Mouse (Mus musculus): Measurements from ENCODE around the gene Gm4792. TPM values are rescaled to one million over a fixed set of nuclear protein-coding genes. Genes with fewer than 3 reads are reported as not detected.

The Gm4792 gene
- total and polyA plus RNA-seq, 3 experiments = not detected

DNA sequence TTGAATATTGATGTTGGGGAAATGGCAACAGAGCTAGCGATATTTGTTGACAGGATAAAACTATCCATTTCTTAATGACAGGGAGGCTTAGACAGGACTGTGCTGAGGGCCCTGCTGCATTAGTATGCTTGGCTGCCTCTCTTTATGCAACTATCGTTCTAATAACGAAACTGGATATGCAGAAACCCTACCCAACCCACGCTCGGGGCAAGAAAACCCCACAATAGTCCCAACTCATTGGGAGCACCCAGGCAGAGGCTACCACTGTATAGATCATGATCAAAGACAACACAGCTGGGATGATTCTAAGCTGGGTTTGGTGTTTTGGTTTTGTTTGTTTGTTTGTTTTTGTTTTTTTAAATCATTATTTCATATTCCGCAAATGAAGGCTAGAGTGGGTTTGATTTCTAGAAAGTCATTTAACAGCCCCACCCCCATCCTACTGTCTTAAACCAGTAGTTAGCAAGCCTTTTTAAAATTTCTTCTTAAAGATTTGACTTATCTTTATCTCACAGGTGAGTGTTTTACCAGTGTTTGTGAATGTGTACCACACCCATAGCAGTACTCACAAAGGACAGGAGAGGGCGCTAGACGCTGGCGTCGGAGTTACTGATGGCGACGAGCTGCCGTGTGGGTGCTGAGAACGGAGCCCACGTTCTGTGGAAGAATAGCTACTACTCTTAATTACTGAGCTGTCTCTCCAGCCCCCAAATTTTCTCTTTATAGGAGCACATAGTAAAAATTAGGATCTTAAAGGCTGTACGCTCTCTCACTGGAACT lies 34.0 kb upstream of the Gm4792 start:
- TF ChIP-seq GATA2 (IDR thresholded peaks at IDR 0.05; ENCODE audit: borderline replicate concordance, low read depth, low read length) (no peak), CTCF (IDR thresholded peaks at IDR 0.05; ENCODE audit: low read depth, low read length) (0 out of 2 replicates have a peak, but pooled peaks have one; percentile 14)
- no peaks in the 10 kb centered on the region for H3K4me1 ChIP-seq (ENCODE audit: insufficient read depth, low read depth, low read length)
- no peaks in the 10 kb centered on the region for H3K27me3 ChIP-seq (ENCODE audit: insufficient read depth, low read length)
- ATAC-seq (ENCODE audit: extremely low read depth, insufficient number of reproducible peaks, low FRiP score, poor library complexity, severe bottlenecking) (no peak), DNase-seq (ENCODE audit: low spot score) (no peak)
- no peak overlapping the region for H3K4me3 ChIP-seq (ENCODE audit: low read depth, low read length)
- H3K9me3 ChIP-seq (replicated peaks) = no peaks in the 10 kb centered on the region
- H3K36me3 ChIP-seq (replicated peaks) = no peaks in the 10 kb centered on the region

DNA sequence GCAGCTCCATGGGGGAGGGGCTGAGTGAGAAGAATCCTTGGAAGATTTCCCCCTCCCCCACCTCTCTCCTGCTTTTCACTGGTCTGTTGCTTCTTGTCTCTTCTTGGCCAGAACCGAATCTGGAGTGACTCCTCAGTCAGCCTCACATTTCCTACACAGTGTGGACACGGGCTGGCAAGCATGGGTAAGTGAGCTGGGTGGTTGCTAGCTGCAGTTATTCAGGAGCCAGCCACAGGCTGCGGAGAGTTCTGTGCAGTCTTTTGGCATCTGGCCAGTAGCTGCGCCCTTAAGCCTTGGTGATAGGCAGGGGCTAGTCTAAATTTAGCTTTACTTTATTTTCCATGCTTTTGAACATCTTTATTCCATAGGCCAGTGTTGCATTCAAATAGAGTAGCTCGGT lies 31.5 kb upstream of the Gm4792 start:
- DNase-seq (ENCODE audit: low spot score) (no peak), ATAC-seq (ENCODE audit: extremely low read depth, insufficient number of reproducible peaks, low FRiP score, poor library complexity, severe bottlenecking) (no peak)
- no peak overlapping the region for H3K4me3 ChIP-seq (ENCODE audit: low read depth, low read length)
- TF ChIP-seq GATA1 (IDR thresholded peaks at IDR 0.05; ENCODE audit: borderline replicate concordance, low read length) = no peak
- no peak for TF ChIP-seq CTCF (IDR thresholded peaks at IDR 0.05; ENCODE audit: low read depth, low read length)
- TF ChIP-seq GATA2 (IDR thresholded peaks at IDR 0.05; ENCODE audit: borderline replicate concordance, low read depth, low read length) = no peak
- TF ChIP-seq TAL1 (conservative IDR thresholded peaks at IDR 0.05; ENCODE audit: low read depth, low read length) = no peak
- no peak for TF ChIP-seq POLR2AphosphoS5 (IDR thresholded peaks at IDR 0.05; ENCODE audit: insufficient replicate concordance, low read depth, low read length)
- no peaks in the 10 kb centered on the region for H3K4me1 ChIP-seq (ENCODE audit: insufficient read depth, low read depth, low read length)
- no peaks in the 10 kb centered on the region for H3K36me3 ChIP-seq (replicated peaks)
- H3K9me3 ChIP-seq (replicated peaks) = peaks cover 3% of the 10 kb centered on the region; the same call in 1 of the 2 replicates
- H3K27me3 ChIP-seq (ENCODE audit: insufficient read depth, low read length) = no peaks in the 10 kb centered on the region

DNA sequence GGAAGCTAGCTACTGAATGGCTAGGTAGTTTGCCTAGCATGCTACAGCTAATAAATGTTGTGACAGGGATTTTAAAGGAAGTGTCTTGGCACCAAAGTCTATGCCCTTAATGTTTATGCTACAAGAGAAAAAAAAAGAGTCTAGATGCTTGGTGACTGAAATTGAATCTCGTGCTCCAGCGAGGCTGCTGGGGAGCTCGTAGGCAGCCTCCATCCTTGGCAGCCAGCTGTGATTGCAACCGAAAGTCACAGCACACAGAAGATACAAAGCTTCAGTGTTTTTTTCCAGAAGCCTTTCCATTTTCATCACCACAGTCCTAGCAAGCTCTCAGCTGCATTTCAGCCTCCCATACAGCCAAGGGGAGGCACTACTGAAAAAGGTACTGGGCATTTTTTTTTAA lies 20.1 kb upstream of the Gm4792 start:
- Histone ChIP-seq H3K4me3 (ENCODE audit: low read depth, low read length) (no peak overlapping the region), H3K27me3 (ENCODE audit: insufficient read depth, low read length) (0 out of 2 replicates have a peak, but pooled peaks cover 3% of the 10 kb centered on the region), H3K4me1 (ENCODE audit: insufficient read depth, low read depth, low read length) (no peaks in the 10 kb centered on the region), H3K9me3 (replicated peaks) (no peaks in the 10 kb centered on the region), H3K36me3 (replicated peaks) (no peaks in the 10 kb centered on the region)
- TF ChIP-seq TAL1 (conservative IDR thresholded peaks at IDR 0.05; ENCODE audit: low read depth, low read length) (no peak), CTCF (IDR thresholded peaks at IDR 0.05; ENCODE audit: low read depth, low read length) (no peak), GATA1 (IDR thresholded peaks at IDR 0.05; ENCODE audit: borderline replicate concordance, low read length) (no peak), POLR2AphosphoS5 (IDR thresholded peaks at IDR 0.05; ENCODE audit: insufficient replicate concordance, low read depth, low read length) (no peak), GATA2 (IDR thresholded peaks at IDR 0.05; ENCODE audit: borderline replicate concordance, low read depth, low read length) (no peak)
- no peak for DNase-seq (ENCODE audit: low spot score)
- no peak for ATAC-seq (ENCODE audit: extremely low read depth, insufficient number of reproducible peaks, low FRiP score, poor library complexity, severe bottlenecking)

GRCm38 (mm10) chr10:94313146-94313545 lies 14.6 kb upstream of the Gm4792 start:
- H3K9me3 ChIP-seq (replicated peaks) = no peaks in the 10 kb centered on the region
- TF ChIP-seq GATA2 (IDR thresholded peaks at IDR 0.05; ENCODE audit: borderline replicate concordance, low read depth, low read length) (no peak), TAL1 (conservative IDR thresholded peaks at IDR 0.05; ENCODE audit: low read depth, low read length) (no peak), CTCF (IDR thresholded peaks at IDR 0.05; ENCODE audit: low read depth, low read length) (no peak), GATA1 (IDR thresholded peaks at IDR 0.05; ENCODE audit: borderline replicate concordance, low read length) (no peak), POLR2AphosphoS5 (IDR thresholded peaks at IDR 0.05; ENCODE audit: insufficient replicate concordance, low read depth, low read length) (no peak)
- DNase-seq (ENCODE audit: low spot score) = no peak
- no peaks in the 10 kb centered on the region for H3K27me3 ChIP-seq (ENCODE audit: insufficient read depth, low read length)
- H3K4me3 ChIP-seq (ENCODE audit: low read depth, low read length) = no peak overlapping the region
- no peak for ATAC-seq (ENCODE audit: extremely low read depth, insufficient number of reproducible peaks, low FRiP score, poor library complexity, severe bottlenecking)
- no peaks in the 10 kb centered on the region for H3K36me3 ChIP-seq (replicated peaks)
- H3K4me1 ChIP-seq (ENCODE audit: insufficient read depth, low read depth, low read length) = no peaks in the 10 kb centered on the region

- TF ChIP-seq POLR2AphosphoS5 (IDR thresholded peaks at IDR 0.05; ENCODE audit: insufficient replicate concordance, low read depth, low read length) (no peak), CTCF (IDR thresholded peaks at IDR 0.05; ENCODE audit: low read depth, low read length) (no peak), TAL1 (conservative IDR thresholded peaks at IDR 0.05; ENCODE audit: low read depth, low read length) (no peak), GATA1 (IDR thresholded peaks at IDR 0.05; ENCODE audit: borderline replicate concordance, low read length) (no peak), GATA2 (IDR thresholded peaks at IDR 0.05; ENCODE audit: borderline replicate concordance, low read depth, low read length) (no peak)
- Histone ChIP-seq H3K36me3 (replicated peaks) (no peaks in the 10 kb centered on the region), H3K9me3 (replicated peaks) (no peaks in the 10 kb centered on the region), H3K27me3 (ENCODE audit: insufficient read depth, low read length) (no peaks in the 10 kb centered on the region), H3K4me1 (ENCODE audit: insufficient read depth, low read depth, low read length) (no peaks in the 10 kb centered on the region), H3K4me3 (ENCODE audit: low read depth, low read length) (no peak overlapping the region)
- no peak for DNase-seq (ENCODE audit: low spot score)
- no peak for ATAC-seq (ENCODE audit: extremely low read depth, insufficient number of reproducible peaks, low FRiP score, poor library complexity, severe bottlenecking)
Measured at GRCm38 (mm10) chr10:94312007-94312715, 13.7 kb upstream of the Gm4792 start.

GRCm38 (mm10) chr10:94311511-94312006 lies 13.1 kb upstream of the Gm4792 start, which contains the start of gene Tmcc3:
Tmcc3 (plus strand) TSS chr10:94311949.
- no peak within 1 kb of the TSS for H3K4me3 ChIP-seq (ENCODE audit: low read depth, low read length)
- TF ChIP-seq GATA2 (IDR thresholded peaks at IDR 0.05; ENCODE audit: borderline replicate concordance, low read depth, low read length) (no peak), GATA1 (IDR thresholded peaks at IDR 0.05; ENCODE audit: borderline replicate concordance, low read length) (no peak), TAL1 (conservative IDR thresholded peaks at IDR 0.05; ENCODE audit: low read depth, low read length) (no peak), POLR2AphosphoS5 (IDR thresholded peaks at IDR 0.05; ENCODE audit: insufficient replicate concordance, low read depth, low read length) (no peak), CTCF (IDR thresholded peaks at IDR 0.05; ENCODE audit: low read depth, low read length) (no peak)

More at GRCm38 (mm10) chr10:94311511-94312006, 13.1 kb upstream of the Gm4792 start, which contains the start of gene Tmcc3:
- ATAC-seq (ENCODE audit: extremely low read depth, insufficient number of reproducible peaks, low FRiP score, poor library complexity, severe bottlenecking) (no peak), DNase-seq (ENCODE audit: low spot score) (no peak)
- no peaks in the 10 kb centered on the region for H3K36me3 ChIP-seq (replicated peaks)
- H3K9me3 ChIP-seq (replicated peaks) = no peaks in the 10 kb centered on the region
- H3K27me3 ChIP-seq (ENCODE audit: insufficient read depth, low read length) = no peaks in the 10 kb centered on the region
- no peaks in the 10 kb centered on the region for H3K4me1 ChIP-seq (ENCODE audit: insufficient read depth, low read depth, low read length)
